Mouse (Mus musculus) megakaryocyte, adult 5-6 weeks (primary cell): ENCODE measurements around the gene Umad1. TPM values are rescaled to one million over a fixed set of nuclear protein-coding genes. Genes with fewer than 3 reads are reported as not detected.
"Not testable (repeated sequence)": the region's sequence is repeated elsewhere in the genome, so short reads cannot be mapped to it uniquely, and the experiment has no call there.

Experiments used
- ATAC-seq: 2 replicates; pipeline ENCODE4 v1.8.0; 2016; ENCODE audit warnings: mild to moderate bottlenecking, inconsistent platforms; ENCODE audit not compliant: poor library complexity, severe bottlenecking
- total RNA-seq, 2 experiments: library from RNA; stranded (forward) in 1 of 2; stranded (reverse) in 1 of 2; fragments of 153-499, 151-499 nt in 1 of 2; fragments of 221-1000, 200-1000 nt in 1 of 2; gene quantifications; 2 replicates each; pipeline versions ENCODE4 v1.2.3 to v1.2.4; 2015 to 2017

Umad1 gene
- total RNA-seq, 2 experiments from 2014 or later = 14.1 to 28.5 TPM

DNA sequence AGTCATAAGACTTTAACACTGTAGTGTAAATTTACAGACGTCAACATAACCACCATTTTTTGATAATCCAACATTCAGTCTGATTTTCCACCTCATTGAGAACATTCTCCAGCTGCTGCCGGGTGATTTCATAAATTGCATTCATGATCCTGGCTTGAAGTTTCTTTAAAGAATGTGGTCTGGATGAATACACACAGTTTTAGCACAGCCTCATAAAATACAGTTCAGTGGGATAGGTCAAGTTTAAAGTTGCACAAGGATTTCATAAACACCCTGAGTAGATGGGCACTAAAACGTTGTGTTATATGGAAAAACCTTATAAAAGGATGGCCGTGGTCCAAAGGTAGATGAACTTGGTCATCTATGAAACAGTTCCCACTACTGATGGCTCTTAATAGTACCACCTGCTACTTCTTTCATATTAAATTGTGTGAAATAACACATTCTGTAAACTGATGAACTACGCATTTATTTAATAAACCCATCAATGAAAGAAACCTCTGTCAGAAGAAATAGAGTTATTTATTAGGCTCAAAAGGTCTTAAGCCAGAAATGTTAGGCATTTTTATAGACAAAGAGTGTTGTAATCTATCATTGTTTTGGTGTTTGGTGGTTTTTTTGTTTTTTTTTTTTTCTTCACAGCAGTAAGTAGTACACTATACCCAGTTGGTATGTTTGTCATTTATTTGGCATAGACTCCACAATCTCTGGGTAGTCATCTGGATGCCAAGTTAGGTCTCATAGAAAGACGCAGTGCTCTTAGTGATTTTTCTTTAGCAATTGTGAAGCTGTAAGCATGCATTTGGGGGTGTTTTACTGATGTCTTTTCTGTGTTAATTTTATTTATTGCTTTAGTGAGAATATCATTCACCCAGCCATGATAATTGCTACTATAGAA lies 49.0 kb downstream of the Umad1 start:
- ATAC-seq = no peak

- no peak for ATAC-seq
Measured at GRCm38 (mm10) chr6:8312554-8312953, 53.5 kb downstream of the Umad1 start.

- no peak for ATAC-seq
Measured at GRCm38 (mm10) chr6:8316201-8316600, 57.1 kb downstream of the Umad1 start.

- no peak for ATAC-seq
Measured at GRCm38 (mm10) chr6:8319591-8319990, 60.5 kb downstream of the Umad1 start.

DNA sequence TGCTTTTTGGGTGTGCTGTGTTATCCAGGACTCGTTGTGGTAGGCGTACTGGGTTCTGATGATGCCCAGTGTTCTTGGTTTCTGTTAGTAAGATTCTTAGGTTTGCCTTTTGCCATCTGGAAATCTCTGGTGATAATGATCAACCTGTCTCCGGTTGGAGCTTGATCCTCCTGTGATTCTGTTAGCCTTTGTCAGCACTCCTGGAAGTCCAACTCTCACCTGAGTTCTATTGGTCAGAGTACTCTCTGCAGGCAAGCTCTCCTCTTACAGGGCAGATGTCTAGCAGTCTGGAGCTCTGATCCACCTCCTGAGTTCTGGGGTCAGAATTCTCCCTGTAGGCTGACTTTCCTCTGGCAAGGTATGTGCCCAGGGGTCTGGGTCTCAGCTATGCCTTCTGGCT lies 72.4 kb downstream of the Umad1 start:
- ATAC-seq = not testable (repeated sequence)

GRCm38 (mm10) chr6:8333380-8333779 lies 74.3 kb downstream of the Umad1 start:
- ATAC-seq = no peak

- no peak for ATAC-seq
Measured at GRCm38 (mm10) chr6:8336487-8337390, 77.7 kb downstream of the Umad1 start.

GRCm38 (mm10) chr6:8339453-8339852 lies 80.4 kb downstream of the Umad1 start:
- peak; percentile 88 for ATAC-seq

DNA sequence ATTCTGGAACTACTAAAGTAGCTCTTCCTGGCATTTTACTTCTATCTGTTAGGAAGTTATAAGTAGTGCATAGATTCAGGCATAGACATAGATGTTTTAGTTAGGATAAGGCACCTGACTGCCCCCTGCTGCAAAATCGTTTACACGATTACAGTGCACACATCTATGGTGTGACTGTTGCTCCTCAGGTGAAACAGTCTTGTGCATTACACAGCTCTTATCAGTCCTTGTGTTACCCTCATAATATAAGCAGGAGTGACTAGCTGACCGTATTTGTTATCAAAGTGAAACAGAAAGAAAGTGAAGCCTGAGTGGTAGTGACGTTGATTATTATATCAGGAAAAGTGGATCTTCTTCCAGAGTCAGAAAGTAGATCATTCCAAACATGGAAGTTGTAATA lies 84.2 kb downstream of the Umad1 start:
- ATAC-seq = no peak

- ATAC-seq = peak; percentile 99
Measured at GRCm38 (mm10) chr6:8345219-8345856, 86.2 kb downstream of the Umad1 start.

GRCm38 (mm10) chr6:8347154-8347553 lies 88.1 kb downstream of the Umad1 start:
- ATAC-seq = no peak

DNA sequence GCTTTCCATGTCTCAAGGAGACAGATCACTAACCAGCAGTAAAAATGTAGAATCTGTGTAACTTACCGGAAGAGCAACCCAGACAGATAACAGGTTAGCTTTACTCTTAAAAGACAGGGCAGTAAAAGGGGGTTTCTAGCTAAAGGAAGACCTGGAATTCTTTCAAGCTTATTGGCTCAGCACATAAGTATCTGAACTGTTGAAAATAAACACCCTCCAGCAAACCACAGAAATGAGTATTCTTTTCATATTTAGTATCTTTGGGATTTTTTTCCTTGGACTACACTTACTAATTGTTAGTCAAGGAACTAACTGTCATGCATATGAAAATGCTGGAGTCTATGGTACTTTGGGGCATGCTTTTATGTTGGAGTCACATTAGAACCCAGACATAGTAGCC lies 89.3 kb downstream of the Umad1 start:
- ATAC-seq = no peak

GRCm38 (mm10) chr6:8349060-8349670 lies 90.1 kb downstream of the Umad1 start:
- ATAC-seq = no peak

GRCm38 (mm10) chr6:8351507-8351906 lies 92.4 kb downstream of the Umad1 start:
- no peak for ATAC-seq

GRCm38 (mm10) chr6:8352533-8353168 lies 93.6 kb downstream of the Umad1 start:
- no peak for ATAC-seq

- ATAC-seq = no peak
Measured at GRCm38 (mm10) chr6:8353461-8353860, 94.4 kb downstream of the Umad1 start.

DNA sequence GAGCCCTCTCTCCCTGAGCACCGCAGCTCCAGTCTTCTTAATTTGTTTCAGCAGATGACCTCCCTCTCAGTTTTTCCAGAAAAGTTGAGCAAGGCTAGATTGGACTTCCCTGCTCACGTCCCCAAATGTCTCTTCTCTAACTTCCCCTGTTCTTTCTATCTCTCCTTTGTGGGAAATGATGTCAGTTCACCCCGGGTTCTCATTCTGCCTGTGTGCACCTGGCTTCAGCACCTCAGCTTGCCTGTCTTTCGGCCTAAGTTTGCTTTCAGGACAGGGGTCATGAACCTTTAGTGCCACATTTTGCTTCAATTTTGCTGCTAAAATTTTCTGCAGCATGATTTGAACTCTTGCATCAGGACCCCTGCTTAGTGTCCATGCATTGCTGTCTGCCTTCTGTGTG lies 95.8 kb downstream of the Umad1 start:
- no peak for ATAC-seq

GRCm38 (mm10) chr6:8358232-8358631 lies 99.1 kb downstream of the Umad1 start:
- ATAC-seq = no peak

- no peak for ATAC-seq
Measured at GRCm38 (mm10) chr6:8358782-8359181, 99.7 kb downstream of the Umad1 start.

GRCm38 (mm10) chr6:8360805-8361204 lies 101.7 kb downstream of the Umad1 start:
- no peak for ATAC-seq
